8 mouse cellular contexts compared by ENCODE assay signal in the genomic region with DNA sequence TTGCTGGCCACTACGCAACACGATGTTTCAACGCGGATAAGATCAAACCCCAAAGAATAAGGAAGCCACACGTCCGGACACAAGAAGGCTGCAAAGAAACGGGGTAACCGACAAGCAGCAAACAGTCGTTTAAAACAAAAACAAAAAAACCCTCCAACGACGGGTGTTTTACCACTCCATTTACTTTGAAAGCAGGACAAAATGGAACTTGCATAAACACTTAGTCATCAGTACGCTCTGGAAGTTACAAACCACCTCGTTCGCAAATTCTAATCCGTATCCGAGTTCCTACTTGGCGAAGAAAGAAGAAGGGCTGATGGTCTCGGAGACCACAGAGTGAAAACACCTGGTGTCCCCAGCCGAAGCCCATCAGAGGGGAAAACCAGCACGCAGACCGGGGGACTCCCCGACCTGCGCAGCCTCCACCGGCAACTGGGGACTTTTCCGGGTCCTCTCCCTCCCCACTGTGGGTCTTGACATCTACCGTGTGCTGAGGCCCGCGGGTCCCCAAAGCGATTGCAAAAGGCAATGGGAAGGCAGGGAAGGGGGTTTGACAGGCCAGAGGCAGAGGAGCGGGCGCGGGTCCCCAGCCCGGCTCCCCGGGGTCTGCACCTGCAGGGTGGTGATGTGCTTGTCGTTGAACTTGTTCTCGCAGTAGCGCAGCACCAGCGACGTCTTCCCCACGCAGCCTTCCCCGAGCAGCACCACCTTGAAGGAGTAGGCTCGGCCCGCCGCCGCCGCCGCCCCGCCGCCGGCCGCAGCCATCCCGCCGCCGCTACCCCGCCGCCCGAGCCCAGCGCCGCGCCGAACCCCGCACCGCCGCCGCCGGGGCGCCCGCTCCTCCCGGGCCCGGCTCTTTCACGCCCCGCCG. TPM values are rescaled to one million over a fixed set of nuclear protein-coding genes. Genes with fewer than 3 reads are reported as not detected.
A peak's percentile ranks its signal among the peaks of the same experiment; 100 is the strongest.
DNase-seq lines count a peak whose midpoint lies in the region; ATAC-seq and TF ChIP-seq lines count a peak whose summit lies in the region.

No protein-coding gene starts in this region.

- peak; percentile 5 for ATAC-seq in cerebellum, adult (ENCODE audit: insufficient number of reproducible peaks, low FRiP score, low TSS enrichment)
- peak; percentile 34 for ATAC-seq in kidney, postnatal 0 days (replicated peaks; ENCODE audit: low FRiP score, low read depth)

- peak overlapping the region; percentile 97 for H3K27ac ChIP-seq in CH12.LX (ENCODE audit: insufficient read depth, low read depth)
- H3K27ac ChIP-seq in heart, embryonic 10.5 days: peak overlapping the region; percentile 98
- H3K27ac ChIP-seq in kidney, postnatal 0 days: peak overlapping the region; percentile 87
- peak overlapping the region; percentile 98 for H3K27ac ChIP-seq in spleen, adult 2 months (ENCODE audit: insufficient read depth, low read length)

- peaks cover 10 to 40% of the 10 kb centered on the region in 2 experiments for H3K4me1 ChIP-seq in CH12.LX (ENCODE audit: control insufficient read depth in 1 of 2, insufficient read depth in 2 of 2)
- H3K4me1 ChIP-seq in heart, embryonic 10.5 days: peaks cover 44% of the 10 kb centered on the region
- peaks cover 19% of the 10 kb centered on the region; the same call in 1 of the 2 replicates for H3K4me1 ChIP-seq in kidney, postnatal 0 days (replicated peaks; ENCODE audit: insufficient read depth, low read length)
- peaks cover 28% of the 10 kb centered on the region for H3K4me1 ChIP-seq in spleen, adult 2 months (ENCODE audit: control insufficient read depth, insufficient read depth, insufficient read length)

- in situ Hi-C loops in CH12.LX (cut with MboI; ENCODE audit: low pct_ligation_motif_present, low pct_unique_long_range_greater_than_20kb, low sequenced_read_pairs): loop anchor here (10.0 kb wide), 1 partner anchor 300 kb away; no protein-coding TSS in a partner anchor

- H3K79me2 ChIP-seq in CH12.LX (replicated peaks; ENCODE audit: control insufficient read depth, extremely low read depth, insufficient read depth, poor library complexity, severe bottlenecking): peaks cover 43% of the 10 kb centered on the region

- 3% methylated on average over 52 of the region's 73 CpGs for WGBS in heart, embryonic 10.5 days
- WGBS in kidney, postnatal 0 days: under 1% methylated on average over 54 of the region's 73 CpGs
- 6% methylated on average over 73 of the region's 73 CpGs for WGBS in spleen, adult 2 months

- H3K36me3 ChIP-seq in CH12.LX (replicated peaks in 1 of 2; ENCODE audit: control insufficient read depth in 1 of 2, insufficient read depth in 1 of 2, low read length in 1 of 2): peaks cover 0 to 24% of the 10 kb centered on the region in 2 experiments
- H3K36me3 ChIP-seq in heart, embryonic 10.5 days: no peaks in the 10 kb centered on the region
- H3K36me3 ChIP-seq in kidney, postnatal 0 days (ENCODE audit: insufficient read depth, low read length): no peaks in the 10 kb centered on the region
- H3K36me3 ChIP-seq in spleen, adult 2 months (ENCODE audit: control insufficient read depth, insufficient read depth, low read length): no peaks in the 10 kb centered on the region

- TF ChIP-seq CTCF in CH12.LX (conservative IDR thresholded peaks at IDR 0.05 in 1 of 2, IDR thresholded peaks at IDR 0.05 in 1 of 2; ENCODE audit: low read depth in 2 of 2, low read length in 2 of 2): no peak
- TF ChIP-seq CTCF in kidney, postnatal 0 days (IDR thresholded peaks at IDR 0.05; ENCODE audit: low read depth): no peak
- no peak for TF ChIP-seq CTCF in spleen, adult 2 months (IDR thresholded peaks at IDR 0.05; ENCODE audit: extremely low read depth, insufficient read depth, insufficient read length, insufficient replicate concordance)

- TF ChIP-seq EP300 in CH12.LX (IDR thresholded peaks at IDR 0.05; ENCODE audit: low read length): peak; percentile 75

- no peak for TF ChIP-seq RAD21 in CH12.LX (IDR thresholded peaks at IDR 0.05; ENCODE audit: low read depth, low read length)

- no peak; the same call in 1 of the 2 replicates for TF ChIP-seq POLR2A in CH12.LX (IDR thresholded peaks at IDR 0.05; ENCODE audit: low read depth, low read length)
- TF ChIP-seq POLR2A in spleen, adult 2 months (IDR thresholded peaks at IDR 0.05; ENCODE audit: low read depth, low read length): 0 out of 2 replicates have a peak, but pooled peaks have one; percentile 8

- H3K4me2 ChIP-seq in CH12.LX (ENCODE audit: insufficient read depth, low read depth, poor library complexity, severe bottlenecking): peak overlapping the region; percentile 98; the same call in 1 of the 2 replicates
- H3K4me2 ChIP-seq in kidney, postnatal 0 days (ENCODE audit: low read length): peak overlapping the region; percentile 58

- H3K9ac ChIP-seq in CH12.LX (ENCODE audit: insufficient read depth, low read depth): peak overlapping the region; percentile 87
- peak overlapping the region; percentile 97 for H3K9ac ChIP-seq in kidney, postnatal 0 days (ENCODE audit: low read depth, low read length)

- H3K9me3 ChIP-seq in CH12.LX (replicated peaks; ENCODE audit: low read length): no peaks in the 10 kb centered on the region
- H3K9me3 ChIP-seq in heart, embryonic 10.5 days: no peaks in the 10 kb centered on the region
- no peaks in the 10 kb centered on the region for H3K9me3 ChIP-seq in kidney, postnatal 0 days (replicated peaks; ENCODE audit: low read length)

- DNase-seq in cerebellum, adult 9-11 months: no peak
- peak; percentile 92 for DNase-seq in CH12.LX (ENCODE audit: extremely low read depth)
- DNase-seq in c-Kit-positive CD71-positive TER-119-negative erythroid progenitor cells, embryonic 14.5 days (ENCODE audit: low read depth): peak; percentile 31
- DNase-seq in heart, embryonic 10.5 days (ENCODE audit: low spot score): peak; percentile 80
- DNase-seq in kidney, postnatal 0 days (ENCODE audit: low spot score): peak; percentile 54
- peak; percentile 50 for DNase-seq in lung, postnatal 36 days
- DNase-seq in spleen, adult 2 months (ENCODE audit: low read depth in 1 of 2, low spot score in 2 of 2): peak; percentile 66 to 83

- H3K27me3 ChIP-seq in CH12.LX (replicated peaks): no peaks in the 10 kb centered on the region
- H3K27me3 ChIP-seq in heart, embryonic 10.5 days (ENCODE audit: insufficient read depth, poor library complexity, severe bottlenecking): no peaks in the 10 kb centered on the region
- no peaks in the 10 kb centered on the region for H3K27me3 ChIP-seq in kidney, postnatal 0 days (ENCODE audit: insufficient read depth, low read length)
- no peaks in the 10 kb centered on the region for H3K27me3 ChIP-seq in spleen, adult 2 months (ENCODE audit: control insufficient read depth, insufficient read depth, low read length)

- dilution Hi-C loops in CH12.LX (cut with MboI; ENCODE audit: extremely low pct_ligation_motif_present, extremely low pct_unique_long_range_greater_than_20kb, low sequenced_read_pairs): no loop called here

- peak overlapping the region; percentile 67 to 86 (median 84) for H3K4me3 ChIP-seq in CH12.LX (replicated peaks in 1 of 3; ENCODE audit: low read depth in 2 of 3, low read length in 2 of 3, poor library complexity in 1 of 3)
- H3K4me3 ChIP-seq in heart, embryonic 10.5 days: peak overlapping the region; percentile 93
- peak overlapping the region; percentile 94 for H3K4me3 ChIP-seq in kidney, postnatal 0 days (replicated peaks; ENCODE audit: low read depth, low read length)
- peak overlapping the region; percentile 73 for H3K4me3 ChIP-seq in spleen, adult 2 months (ENCODE audit: extremely low read depth, insufficient read depth, insufficient read length)

TF ChIP-seq in CH12.LX, 34 proteins besides CTCF, POLR2A, EP300 and RAD21 (continues in another document):
- no peak for TF ChIP-seq PAX5 (IDR thresholded peaks at IDR 0.05; ENCODE audit: low read length)
- TF ChIP-seq JUN (IDR thresholded peaks at IDR 0.05; ENCODE audit: insufficient read depth, low read depth, low read length): no peak
- TF ChIP-seq RCOR1 (conservative IDR thresholded peaks at IDR 0.05; ENCODE audit: low read depth, low read length): 0 out of 2 replicates have a peak, but pooled peaks have one; percentile 50
- peak; percentile 94 for TF ChIP-seq UBTF (IDR thresholded peaks at IDR 0.05; ENCODE audit: low read depth, low read length)
- TF ChIP-seq MAZ (IDR thresholded peaks at IDR 0.05; ENCODE audit: low read depth, low read length): 0 out of 2 replicates have a peak, but pooled peaks have one; percentile 54
- TF ChIP-seq CHD1 (IDR thresholded peaks at IDR 0.05; ENCODE audit: low read depth, low read length): peak; percentile 98
- peak; percentile 41; the same call in 1 of the 2 replicates for TF ChIP-seq IRF4 (IDR thresholded peaks at IDR 0.05; ENCODE audit: low read depth, low read length)
- peak; percentile 72 for TF ChIP-seq SIN3A (IDR thresholded peaks at IDR 0.05; ENCODE audit: low read length)
- TF ChIP-seq MEF2A (IDR thresholded peaks at IDR 0.05; ENCODE audit: borderline replicate concordance, low read depth, low read length): peak; percentile 77; the same call in 1 of the 2 replicates
- TF ChIP-seq BHLHE40 (IDR thresholded peaks at IDR 0.05; ENCODE audit: low read depth, low read length): peak; percentile 71
- no peak for TF ChIP-seq SMC3 (IDR thresholded peaks at IDR 0.05; ENCODE audit: low read depth, low read length)
- TF ChIP-seq TBP (conservative IDR thresholded peaks at IDR 0.05; ENCODE audit: low read depth, low read length): no peak; the same call in 1 of the 2 replicates
- peak; percentile 60; the same call in 1 of the 2 replicates for TF ChIP-seq ZMIZ1 (IDR thresholded peaks at IDR 0.05; ENCODE audit: low read depth, low read length)
- peak; percentile 95 for TF ChIP-seq TCF12 (IDR thresholded peaks at IDR 0.05; ENCODE audit: low read depth, low read length)
- TF ChIP-seq ELF1 (IDR thresholded peaks at IDR 0.05; ENCODE audit: low read depth, low read length): peak; percentile 80
- TF ChIP-seq USF2 (conservative IDR thresholded peaks at IDR 0.05; ENCODE audit: low read depth, low read length): no peak
- TF ChIP-seq MAX (IDR thresholded peaks at IDR 0.05; ENCODE audit: low read length): peak; percentile 52; the same call in 1 of the 2 replicates

RNA-seq across cellular contexts. Expression of gene Rab21, which starts 0.6 kb away (rescaled TPM):
- total RNA-seq in CH12.LX (2012; rRNA removed) (45.0 and 55.6 TPM in 2 replicates), CH12.LX (2014; rRNA removed) (57.4 and 57.9 TPM in 2 replicates)
- 52.8 and 58.4 TPM in 2 replicates for polyA plus RNA-seq in CH12.LX (2012; ENCODE audit: insufficient read length, low read depth)
- 3.4 and 3.6 TPM in 2 replicates for polyA plus RNA-seq in heart, embryonic 10.5 days (2016; fragmentation: Nextera tagmentation; extraction: Ambion mirVana)
- 10.1 and 17.8 TPM in 2 replicates for polyA plus RNA-seq in kidney, postnatal 0 days (2015; fragmentation: Nextera tagmentation; extraction: Ambion mirVana)
- polyA plus RNA-seq in spleen, adult 2 months (2012; rRNA removed): 26.5 and 48.5 TPM in 2 replicates

RNA-seq across cellular contexts. Expression of gene Tmem19, which starts 47.5 kb away (rescaled TPM):
- total RNA-seq in CH12.LX (2012; rRNA removed) (20.9 and 25.7 TPM in 2 replicates), CH12.LX (2014; rRNA removed) (26.0 and 34.3 TPM in 2 replicates)
- polyA plus RNA-seq in CH12.LX (2012; ENCODE audit: insufficient read length, low read depth): 22.9 and 29.3 TPM in 2 replicates
- 24.1 and 25.9 TPM in 2 replicates for polyA plus RNA-seq in heart, embryonic 10.5 days (2016; fragmentation: Nextera tagmentation; extraction: Ambion mirVana)
- 47.4 and 54.5 TPM in 2 replicates for polyA plus RNA-seq in kidney, postnatal 0 days (2015; fragmentation: Nextera tagmentation; extraction: Ambion mirVana)
- polyA plus RNA-seq in spleen, adult 2 months (2012; rRNA removed): 9.5 and 10.4 TPM in 2 replicates
